Mouse (Mus musculus): ENCODE measurements around the gene Snn. TPM values are rescaled to one million over a fixed set of nuclear protein-coding genes. Genes with fewer than 3 reads are reported as not detected.
"Not testable (repeated sequence)": the region's sequence is repeated elsewhere in the genome, so short reads cannot be mapped to it uniquely, and the experiment has no call there.

The Snn gene
- total RNA-seq (2021), result 10 to 100 TPM in 1 of 2 experiments, 1 to 10 TPM in 1; 7.6 to 10.9 TPM
- long read RNA-seq, experiment 1, partial matches to known transcripts, result 0 of 4 reads
- long read RNA-seq, experiment 1, other reads (novel, unspliced or antisense), result 3 of 4 reads
- long read RNA-seq, experiment 2, partial matches to known transcripts, result 0 of 4 reads
- long read RNA-seq, experiment 2, other reads (novel, unspliced or antisense), result 1 of 4 reads

DNA sequence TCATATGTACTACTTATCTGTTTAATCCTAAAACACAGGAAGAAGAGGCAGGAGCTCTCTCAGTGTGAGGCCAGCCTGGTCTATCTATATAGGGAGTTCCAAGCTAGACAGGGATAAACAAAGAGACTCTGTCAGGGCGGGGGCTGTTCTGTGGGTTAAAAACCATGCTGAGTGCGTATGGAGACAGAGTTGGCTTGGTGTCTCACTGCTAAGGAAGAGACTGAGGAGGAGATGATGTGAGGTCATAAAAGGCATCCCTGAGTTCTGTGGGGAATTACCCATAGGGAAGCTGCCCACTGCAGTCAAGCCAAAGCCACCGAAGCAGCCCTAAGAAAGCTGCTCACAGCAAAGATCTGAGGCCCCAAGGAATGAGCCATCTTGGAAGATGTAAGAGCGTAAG is at the start of gene Snn:
Gene Snn, plus strand, starts transcription at position 301 of the 400 bp plus-strand sequence.
- DNase-seq, result no peak
- intact Hi-C loops (cut with DNase I; ENCODE audit: low total_unique reads), result no loop called here

DNA sequence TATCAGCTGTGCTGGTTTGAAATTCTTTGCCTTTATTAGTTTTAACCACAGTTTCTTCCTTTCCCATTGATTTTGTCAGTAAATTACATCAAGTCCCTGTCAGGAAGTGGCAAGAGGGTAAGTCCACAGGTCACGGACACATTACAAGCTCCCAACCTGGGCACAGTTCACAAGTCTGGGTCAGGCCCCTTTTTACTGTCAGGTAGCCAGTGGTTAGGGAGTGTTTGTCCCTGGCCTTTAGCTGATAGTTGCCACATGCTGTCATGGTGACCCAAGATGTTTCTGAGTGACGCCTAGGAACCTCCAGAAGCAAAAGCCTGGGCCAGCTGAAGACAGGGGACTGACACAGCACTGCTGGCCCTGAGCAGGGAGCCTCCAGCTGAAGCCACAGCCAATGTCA is 49.5 kb upstream of the Snn start:
- DNase-seq, result no peak
- intact Hi-C loops (cut with DNase I; ENCODE audit: low total_unique reads), result no loop called here

DNA sequence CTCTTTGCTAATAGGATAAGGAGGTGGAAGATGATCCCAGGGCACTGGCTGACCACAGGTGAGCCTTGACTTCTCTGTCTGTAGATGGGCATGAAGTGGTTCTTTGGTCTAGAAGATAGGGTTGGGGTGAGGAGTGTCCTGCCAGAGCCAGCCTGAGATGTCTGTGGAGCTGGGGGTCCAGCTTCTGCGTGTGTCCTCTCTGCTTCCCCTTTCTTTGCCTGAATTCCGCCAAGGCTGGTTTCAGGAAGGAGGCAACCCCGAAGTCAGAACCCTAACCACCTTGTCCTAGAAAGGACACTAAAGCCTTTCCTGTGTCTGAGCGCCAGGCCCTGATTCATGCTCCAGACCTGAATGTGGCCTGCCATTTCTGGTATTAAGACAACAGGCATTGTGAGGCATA is 48.8 kb upstream of the Snn start:
- intact Hi-C loops (cut with DNase I; ENCODE audit: low total_unique reads), result no loop called here
- no peak for DNase-seq

DNA sequence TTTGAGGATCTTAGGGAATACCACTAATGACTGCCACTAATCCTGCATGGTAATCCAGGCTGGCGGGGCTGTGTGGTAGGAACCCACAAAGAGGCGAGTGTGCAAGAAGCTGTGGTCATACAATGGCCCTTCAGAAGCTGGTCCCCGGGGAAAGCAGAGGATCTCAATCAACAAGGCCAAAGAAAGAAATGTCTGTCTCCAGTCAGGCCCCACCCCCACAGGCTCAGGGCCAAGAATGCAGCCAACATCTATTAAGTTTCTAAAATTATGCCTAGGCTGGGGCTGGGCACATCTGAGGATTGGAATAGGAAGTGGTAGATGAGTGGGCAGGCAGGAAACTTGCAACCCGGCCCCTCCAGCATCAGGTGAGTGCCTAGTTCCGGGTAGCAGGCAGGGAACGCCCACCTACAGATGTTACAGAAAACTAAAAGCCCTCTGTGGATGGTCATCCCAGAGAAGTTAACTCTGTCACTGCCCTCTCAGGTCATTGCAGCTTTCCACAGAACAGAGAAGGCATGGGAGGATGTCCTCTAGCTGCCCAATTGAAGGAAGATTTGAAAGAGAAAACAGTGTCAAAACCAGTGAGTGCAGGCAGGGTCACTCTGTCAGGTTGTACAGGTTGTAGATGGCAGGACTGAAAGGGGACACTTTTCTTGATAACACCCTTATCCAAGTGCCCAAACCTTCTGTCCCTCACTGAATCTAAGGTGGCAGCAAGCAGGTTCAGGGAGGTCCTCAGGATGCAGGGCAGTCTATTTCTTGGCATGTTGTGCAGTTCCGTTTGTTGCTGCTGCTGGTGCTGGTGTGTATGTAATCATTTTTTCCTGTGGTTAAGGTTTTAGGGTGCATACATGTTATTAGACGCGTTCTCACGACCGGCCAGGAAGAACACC is 47.9 kb upstream of the Snn start:
- peak; percentile 67 for DNase-seq
- intact Hi-C loops (cut with DNase I; ENCODE audit: low total_unique reads), result no loop called here

DNA sequence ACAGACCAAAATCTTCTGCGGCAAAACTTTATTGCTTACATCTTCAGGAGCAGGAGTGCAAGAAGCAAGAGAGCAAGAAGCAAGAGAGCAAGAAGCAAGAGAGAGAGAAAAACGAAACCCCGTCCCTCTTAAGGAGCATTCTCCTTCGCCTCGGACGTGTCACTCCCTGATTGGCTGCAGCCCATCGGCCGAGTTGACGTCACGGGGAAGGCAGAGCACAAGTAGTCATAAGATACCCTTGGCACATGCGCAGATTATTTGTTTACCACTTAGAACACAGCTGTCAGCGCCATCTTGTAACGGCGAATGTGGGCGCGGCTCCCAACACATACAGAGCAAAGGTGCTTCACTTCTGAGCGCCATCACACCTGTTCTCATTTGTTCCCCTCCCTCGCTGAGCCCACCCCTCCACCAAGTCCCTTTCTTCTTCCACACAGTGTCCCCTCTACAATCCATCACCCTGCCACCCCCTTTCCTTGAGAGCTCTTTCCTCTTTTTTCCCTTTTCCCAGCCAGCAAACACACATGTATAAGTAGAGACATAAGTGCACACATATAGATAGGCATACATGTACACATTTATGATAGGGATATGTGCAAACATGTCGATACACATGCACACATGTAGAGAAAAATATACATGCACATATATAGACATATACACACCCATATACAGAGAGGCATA is 47.1 kb upstream of the Snn start:
- DNase-seq; intact Hi-C loops (cut with DNase I; ENCODE audit: low total_unique reads): not testable (repeated sequence)

DNA sequence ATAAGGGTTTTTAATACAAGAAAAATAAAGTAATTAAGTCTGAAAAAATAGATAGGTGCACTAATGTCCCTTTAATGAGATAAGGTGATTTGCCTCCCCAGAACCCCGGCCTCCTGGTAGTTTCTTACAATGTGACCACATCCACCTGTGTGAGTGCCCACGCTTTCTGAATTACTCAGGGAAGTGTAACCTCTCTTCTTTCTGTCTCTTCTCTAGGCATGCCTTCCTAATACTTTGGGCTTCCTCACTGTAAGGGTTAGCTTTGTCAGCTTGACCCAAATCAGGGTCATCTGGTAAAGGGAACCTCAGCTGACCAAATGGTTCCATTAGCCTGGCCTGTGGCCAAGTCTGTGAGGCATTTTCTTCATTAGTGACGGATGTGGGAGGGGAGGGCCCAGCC is 46.3 kb upstream of the Snn start:
- intact Hi-C loops (cut with DNase I; ENCODE audit: low total_unique reads), result no loop called here
- no peak for DNase-seq

DNA sequence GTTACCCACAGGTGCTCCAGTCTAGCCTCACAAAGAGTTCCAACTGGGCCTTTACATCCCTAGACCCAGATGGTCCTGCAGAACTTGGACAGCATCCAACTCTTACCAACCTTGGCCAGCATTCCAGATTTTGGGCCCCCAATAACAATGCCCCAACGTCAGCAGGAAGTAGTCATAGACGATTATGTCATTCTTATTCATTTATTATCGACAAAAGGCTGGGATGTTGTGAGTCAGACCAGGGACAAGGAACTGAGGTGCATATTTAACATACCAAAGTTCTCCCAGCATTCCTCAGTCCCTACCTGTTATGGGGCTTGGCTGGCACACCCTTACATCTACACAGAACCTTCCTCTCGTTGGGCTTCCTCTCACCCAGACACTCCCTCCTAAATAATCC is 44.4 kb upstream of the Snn start:
- intact Hi-C loops (cut with DNase I; ENCODE audit: low total_unique reads), result no loop called here

DNA sequence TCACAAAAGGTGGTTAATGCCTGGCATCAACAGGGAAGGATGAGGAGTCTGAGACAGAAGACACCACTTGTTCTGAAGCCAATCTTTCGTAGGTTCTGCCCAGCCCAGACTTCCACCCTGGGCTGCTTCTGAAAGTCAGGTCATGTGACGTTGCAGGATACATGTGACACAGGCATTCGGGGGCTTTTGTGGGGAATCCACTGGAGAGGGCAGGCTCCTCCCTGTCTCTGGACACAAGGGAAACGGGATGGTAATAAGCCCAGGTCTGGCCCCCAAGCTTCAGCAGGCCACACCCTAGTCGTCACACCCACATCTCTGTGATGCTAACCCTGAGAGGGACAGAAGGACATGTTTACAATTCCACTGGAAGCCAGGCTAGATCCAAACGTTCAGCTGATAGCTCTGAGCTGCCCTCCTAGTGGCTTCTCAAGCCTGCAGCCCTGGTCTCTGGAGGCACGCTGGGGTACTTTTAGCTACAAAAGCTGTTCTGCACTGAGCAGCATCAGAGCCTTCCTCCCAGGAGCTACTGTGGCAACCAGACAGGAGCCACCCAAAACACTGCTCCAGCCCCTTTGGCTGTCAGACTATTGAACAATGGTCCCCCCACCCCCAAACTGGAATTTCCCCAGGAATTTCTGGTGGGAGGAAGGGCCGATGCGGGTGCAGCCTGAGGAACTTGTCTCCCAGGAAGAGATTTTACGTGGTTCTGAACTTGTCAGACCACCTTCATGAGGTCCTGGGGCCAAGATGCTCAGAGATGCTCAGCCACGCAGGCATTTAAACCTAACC is 42.7 kb upstream of the Snn start:
- no peak for DNase-seq
- intact Hi-C loops (cut with DNase I; ENCODE audit: low total_unique reads), result no loop called here

More for the DNA sequence above, 44.4 kb upstream of the Snn start:
- DNase-seq, result no peak

DNA sequence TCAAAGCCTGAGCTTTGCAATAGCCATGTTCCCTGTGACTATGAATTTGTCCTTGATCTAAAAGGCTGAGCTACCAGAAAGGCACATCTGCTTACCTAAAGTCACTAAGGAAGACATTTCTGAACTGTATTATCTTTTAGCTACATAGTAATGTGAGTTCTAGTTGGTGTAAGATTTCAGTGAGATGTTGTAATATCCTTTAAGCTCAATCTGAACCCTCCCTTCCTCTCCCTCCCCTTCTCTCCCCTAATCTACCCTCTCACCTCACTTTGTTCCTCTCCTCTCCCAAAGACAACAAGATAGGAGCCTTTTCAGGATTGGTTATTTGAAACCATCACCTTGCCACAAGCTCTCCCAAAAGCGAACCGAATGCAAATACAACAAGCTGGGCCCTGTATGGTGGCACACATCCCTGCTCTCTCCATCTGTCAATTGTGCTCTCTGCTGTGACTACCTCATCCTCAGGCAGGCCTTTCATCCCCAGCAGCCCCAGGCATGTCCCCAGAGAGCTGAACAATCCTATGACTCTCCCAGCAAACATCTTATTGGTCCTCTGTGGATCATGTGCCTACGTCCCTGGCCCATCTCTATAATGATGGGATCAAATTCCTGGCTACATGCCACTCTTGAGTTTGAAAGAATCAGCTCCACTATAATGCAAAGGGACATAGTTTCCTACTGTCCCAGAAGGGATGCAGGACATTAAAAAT is 39.2 kb upstream of the Snn start:
- intact Hi-C loops (cut with DNase I; ENCODE audit: low total_unique reads), result no loop called here
- DNase-seq, result no peak

DNA sequence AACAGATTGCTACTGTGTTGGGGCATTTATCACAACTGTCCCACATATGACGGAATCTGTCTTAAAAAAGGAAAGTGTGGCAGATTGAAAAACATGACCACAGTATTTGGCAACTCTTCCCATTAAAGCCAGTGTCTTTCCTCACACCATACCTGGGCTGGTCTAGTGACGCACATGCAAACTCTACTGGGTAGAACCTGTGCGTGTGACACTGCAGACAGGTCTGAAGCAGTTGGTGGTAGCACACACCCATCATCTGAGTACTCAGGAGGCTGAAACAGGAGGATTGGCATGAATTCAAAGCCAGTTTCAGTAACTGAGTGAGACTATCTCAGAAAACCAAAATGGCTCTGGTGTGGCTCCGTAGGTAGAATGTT is 38.6 kb upstream of the Snn start:
- no peak for DNase-seq
- intact Hi-C loops (cut with DNase I; ENCODE audit: low total_unique reads), result no loop called here

DNA sequence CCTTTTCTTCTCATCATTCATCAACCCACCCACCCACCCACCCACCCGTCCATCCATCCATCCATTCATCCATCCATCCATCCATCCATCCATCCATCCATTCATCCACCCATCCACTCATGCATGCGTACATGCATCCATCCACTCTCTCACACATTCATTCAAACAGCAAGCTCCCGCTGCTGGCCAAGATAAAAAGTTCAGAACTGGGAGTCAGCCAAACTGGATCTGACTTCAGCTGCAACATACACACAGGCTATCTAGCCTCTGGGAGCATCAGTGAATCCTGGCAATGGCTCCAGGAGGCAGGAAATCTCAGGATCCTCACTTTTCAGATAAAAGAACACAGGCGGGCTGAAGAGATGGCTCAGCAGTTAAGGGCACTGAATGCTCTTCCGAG is 37.1 kb upstream of the Snn start:
- DNase-seq, result no peak
- intact Hi-C loops (cut with DNase I; ENCODE audit: low total_unique reads), result no loop called here

DNA sequence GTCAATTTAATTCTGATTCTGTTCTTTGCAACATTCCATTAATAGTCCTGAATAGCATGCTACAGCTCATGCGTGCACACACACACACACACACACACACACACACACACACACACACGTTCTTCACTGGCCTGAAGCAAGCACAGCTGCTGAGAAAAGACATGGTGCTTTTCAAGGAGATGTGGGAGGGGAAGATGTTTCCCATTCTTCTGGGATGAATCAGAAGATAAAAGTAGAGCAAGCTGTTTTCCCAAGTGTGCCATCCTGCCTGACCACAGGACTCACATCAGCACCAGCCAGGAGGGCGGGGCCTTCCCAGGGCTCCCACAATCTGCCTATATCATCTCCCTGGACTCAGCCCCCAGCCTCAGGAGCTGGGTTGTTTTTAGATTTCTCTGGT is 35.9 kb upstream of the Snn start:
- DNase-seq, result peak; percentile 65
- intact Hi-C loops (cut with DNase I; ENCODE audit: low total_unique reads), result loop anchor here (5.0 kb wide), 1 partner anchor 63 kb away; no protein-coding TSS in a partner anchor

DNA sequence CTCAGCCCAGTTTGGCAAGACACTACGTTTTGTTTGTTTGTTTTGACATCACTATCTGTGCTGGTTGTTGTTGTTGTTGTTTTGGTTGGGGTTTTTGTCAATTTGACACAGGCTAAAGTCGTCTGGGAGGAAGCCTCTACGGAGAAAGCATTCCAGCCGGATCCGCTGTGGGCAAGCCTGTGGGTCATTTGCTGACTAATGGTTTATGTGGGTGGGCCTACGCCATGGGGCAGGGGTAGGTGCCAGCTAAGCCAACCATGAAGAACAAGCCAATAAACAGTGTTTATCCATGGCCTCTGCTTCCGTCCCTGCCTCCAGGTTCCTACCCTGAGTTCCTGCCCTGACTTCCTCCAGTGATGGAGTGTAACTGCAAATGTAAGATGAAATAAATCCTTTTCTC is 32.5 kb upstream of the Snn start:
- intact Hi-C loops (cut with DNase I; ENCODE audit: low total_unique reads), result loop anchor here (5.0 kb wide), 1 partner anchor 66 kb away; no protein-coding TSS in a partner anchor
- no peak for DNase-seq

DNA sequence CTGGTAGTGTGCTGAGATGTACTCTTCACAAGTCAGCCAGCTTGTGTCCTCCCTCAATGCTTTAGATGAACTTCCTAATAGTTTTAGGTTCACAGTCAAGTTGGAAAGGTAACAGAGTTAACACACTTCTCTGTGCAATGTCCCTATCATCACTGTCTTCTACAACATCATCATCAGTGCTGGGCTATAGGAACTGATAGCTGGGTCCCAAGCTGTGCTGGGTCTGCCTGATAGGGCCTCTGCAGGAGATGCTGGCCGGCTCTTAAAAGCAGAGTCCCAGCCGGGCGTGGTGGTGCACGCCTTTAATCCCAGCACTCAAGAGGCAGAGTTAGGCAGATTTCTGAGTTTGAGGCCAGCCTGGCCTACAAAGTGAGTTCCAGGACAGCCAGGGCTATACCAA is 29.9 kb upstream of the Snn start:
- DNase-seq, result no peak
- intact Hi-C loops (cut with DNase I; ENCODE audit: low total_unique reads), result loop anchor here (10.0 kb wide), 1 partner anchor 144 kb away; the partner anchor contains the start of gene Zc3h7a

DNA sequence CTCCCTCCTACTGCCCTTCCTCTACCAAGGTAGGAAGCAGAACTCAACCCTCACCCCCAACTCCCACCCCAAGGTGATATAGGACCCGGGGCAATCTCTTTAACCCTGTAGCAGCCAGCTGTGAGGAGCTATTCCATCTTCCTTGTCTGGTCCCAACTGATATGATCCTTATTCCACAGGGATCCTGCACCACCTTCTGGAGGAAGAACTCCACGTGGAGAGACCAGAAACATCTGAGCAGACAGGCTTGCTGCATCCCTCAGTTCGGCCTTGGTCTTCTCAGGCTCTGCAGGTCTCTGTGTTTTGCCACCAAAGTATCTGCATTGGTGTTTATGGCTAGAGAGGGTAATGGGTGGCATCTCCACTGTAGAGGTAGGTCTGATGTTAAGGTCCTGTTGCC is 29.4 kb upstream of the Snn start:
- DNase-seq, result no peak
- intact Hi-C loops (cut with DNase I; ENCODE audit: low total_unique reads), result loop anchor here (10.0 kb wide), 1 partner anchor 143 kb away; the partner anchor contains the start of gene Zc3h7a

DNA sequence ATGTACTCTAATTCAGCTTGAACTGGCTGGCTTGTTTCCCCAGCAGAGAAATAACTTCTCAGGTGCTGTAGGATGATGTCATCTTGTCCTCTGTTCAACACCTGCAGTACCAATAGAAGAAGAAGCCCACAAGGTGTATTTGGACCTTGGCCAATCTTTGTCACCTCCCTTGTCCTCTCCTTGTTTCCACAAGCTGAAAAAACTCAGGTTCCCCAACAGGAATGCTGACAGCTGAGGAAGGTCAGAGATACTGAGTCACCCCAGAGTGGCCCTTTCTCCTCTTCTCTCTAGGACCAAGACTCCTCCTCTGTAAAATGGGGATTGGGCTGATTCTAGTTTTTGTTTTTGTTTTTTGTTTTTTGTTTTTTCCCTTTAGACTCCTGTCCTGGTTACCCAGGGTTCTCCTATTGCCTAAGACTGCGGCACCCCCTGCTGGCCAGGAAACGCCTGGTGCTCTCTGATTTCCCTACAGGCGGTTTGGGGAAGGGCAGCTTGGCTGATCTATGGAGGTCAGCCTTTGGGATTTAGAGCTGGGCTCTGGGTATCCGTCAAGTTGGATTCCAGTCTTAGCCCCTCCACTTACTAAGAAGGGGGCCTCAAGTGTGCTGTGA is 26.4 kb upstream of the Snn start:
- DNase-seq, result peak; percentile 86
- intact Hi-C loops (cut with DNase I; ENCODE audit: low total_unique reads), result loop anchor here (10.0 kb wide), 1 partner anchor 141 kb away; the partner anchor contains the start of gene Zc3h7a

DNA sequence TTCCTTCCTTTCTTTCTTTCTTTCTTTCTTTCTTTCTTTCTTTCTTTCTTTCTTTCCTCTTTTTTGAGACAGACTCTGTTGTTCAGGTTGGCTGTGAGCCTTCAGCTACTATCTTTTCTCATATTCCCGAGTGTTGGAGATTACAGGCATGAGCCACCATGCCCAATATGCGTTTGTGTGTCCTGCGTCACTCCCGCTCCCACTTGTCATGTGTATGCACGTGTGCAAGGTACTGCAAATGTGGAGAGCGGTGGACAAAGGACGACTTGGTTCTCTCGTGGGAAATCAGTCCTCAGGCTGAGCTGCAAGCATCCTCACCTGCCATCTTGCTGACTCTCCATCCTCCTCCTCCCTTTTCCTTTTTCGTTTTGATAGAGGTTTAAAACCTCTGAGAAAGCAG is 25.5 kb upstream of the Snn start:
- intact Hi-C loops (cut with DNase I; ENCODE audit: low total_unique reads), result loop anchor here (5.0 to 10.0 kb wide), 3 partner anchors 72 to 382 kb away; partner anchors contain the start of gene Zc3h7a

DNA sequence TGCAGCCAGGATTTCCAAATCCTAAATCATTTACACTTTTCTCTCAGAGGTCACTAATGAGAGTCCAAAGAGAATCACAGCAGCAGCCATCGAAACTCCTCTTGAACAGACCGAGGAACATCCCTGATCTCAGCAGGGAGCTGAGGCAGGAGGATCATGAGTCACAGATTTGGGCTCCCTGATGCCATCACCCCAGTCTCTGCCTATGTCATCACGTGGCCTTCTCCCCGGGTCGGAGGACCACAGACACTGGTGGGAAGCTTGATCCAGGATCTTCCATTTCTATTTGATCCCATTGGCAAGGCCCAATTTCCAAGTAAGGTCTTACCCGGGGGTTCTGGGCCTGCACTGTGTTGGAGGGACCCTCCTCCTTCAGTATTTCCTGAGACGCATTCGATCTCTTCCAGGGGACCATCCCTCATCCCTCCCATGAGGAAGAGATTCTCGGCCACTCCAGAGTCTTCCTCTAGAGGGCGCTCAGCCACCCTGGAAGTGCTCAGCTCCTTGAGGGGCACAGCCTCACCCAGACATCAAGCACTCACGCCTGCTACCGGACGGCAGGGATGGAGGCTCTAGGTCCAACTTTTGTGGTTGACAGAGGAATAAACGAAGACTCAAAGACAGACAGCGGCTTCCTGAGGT is 24.8 kb upstream of the Snn start:
- peak; percentile 75 for DNase-seq
- intact Hi-C loops (cut with DNase I; ENCODE audit: low total_unique reads), result loop anchor here (2.0 to 10.0 kb wide), 4 partner anchors 71 to 381 kb away; partner anchors contain the start of gene Zc3h7a

More for the DNA sequence above, 25.5 kb upstream of the Snn start:
- no peak for DNase-seq

Measured in gastrocnemius, postnatal 14 days (tissue).